Mouse (Mus musculus) lung, postnatal 36 days (tissue): ENCODE data around the gene Cpm.
"Not testable (repeated sequence)": the region's sequence is repeated elsewhere in the genome, so short reads cannot be mapped to it uniquely, and the experiment has no call there.

Experiments
- DNase-seq: peaks from one replicate; pipeline ENCODE4 v3.0.0; 2022; ENCODE audit warnings: mixed read lengths

Cpm gene

GRCm38 (mm10) chr10:117629169-117629971, at the start of gene Cpm:
Cpm (plus strand) TSS chr10:117629500.
- peak; percentile 82 for DNase-seq

GRCm38 (mm10) chr10:117579771-117580284, 49.5 kb upstream of the Cpm start:
- DNase-seq, result no peak

DNA sequence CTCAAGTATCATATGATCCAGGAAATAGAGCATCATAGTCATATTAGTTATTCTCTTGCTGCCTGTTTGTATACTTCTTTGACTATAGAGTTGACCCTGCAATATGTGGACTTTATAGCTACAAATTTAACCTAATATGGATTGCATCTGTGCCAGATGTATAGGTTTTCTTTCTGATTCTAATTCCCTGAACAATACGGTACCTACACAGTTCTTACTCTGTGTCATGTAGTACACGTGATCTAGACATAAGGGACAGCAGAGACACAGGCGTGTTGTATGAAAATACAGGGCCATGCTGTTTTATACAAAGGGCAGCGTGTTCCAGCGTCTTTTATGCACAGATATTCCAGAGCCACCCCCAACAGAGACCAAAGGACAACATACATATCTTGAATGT, 48.9 kb upstream of the Cpm start:
- DNase-seq, result no peak

DNA sequence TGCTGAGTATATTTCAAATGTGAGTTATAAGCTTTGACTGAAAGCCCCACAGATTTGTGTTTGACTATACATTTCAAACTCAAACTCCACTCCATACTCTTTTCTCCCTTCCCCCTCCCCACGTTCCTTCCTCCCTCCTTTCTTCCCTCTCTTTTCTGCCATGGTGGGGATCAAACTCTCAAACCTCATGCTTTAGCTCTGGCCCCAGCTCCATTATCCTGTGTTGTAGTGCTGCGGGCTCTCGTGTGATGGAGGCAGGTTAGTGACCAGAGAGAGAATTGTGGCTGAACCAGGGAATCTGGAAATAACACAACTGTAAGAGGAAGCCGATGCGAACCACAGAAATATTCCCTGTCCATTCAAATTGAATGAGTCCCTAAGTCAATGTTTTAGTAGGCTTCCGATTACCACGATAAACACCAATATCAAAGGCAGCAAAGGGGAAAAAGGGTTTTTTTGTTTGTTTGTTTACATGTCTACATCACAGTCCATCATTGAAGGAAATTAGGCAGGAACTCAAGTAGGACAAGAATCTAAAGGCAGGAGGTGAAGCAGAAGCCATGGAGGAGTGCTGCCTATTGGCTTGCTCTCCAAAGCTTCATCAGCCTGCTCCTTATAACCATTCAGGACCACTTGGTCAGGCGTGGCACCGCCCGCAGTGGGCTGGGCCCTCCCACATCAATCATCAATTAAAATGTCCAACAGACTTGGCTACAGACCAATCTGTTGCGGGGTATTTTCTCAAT, 48.1 kb upstream of the Cpm start:
- no peak for DNase-seq

- no peak for DNase-seq
These were observed 47.6 kb upstream of the Cpm start for GRCm38 (mm10) chr10:117581753-117582062.

GRCm38 (mm10) chr10:117583155-117584061, 45.9 kb upstream of the Cpm start:
- DNase-seq, result no peak

- no peak for DNase-seq
These were observed 45.2 kb upstream of the Cpm start for GRCm38 (mm10) chr10:117584102-117584501.

DNA sequence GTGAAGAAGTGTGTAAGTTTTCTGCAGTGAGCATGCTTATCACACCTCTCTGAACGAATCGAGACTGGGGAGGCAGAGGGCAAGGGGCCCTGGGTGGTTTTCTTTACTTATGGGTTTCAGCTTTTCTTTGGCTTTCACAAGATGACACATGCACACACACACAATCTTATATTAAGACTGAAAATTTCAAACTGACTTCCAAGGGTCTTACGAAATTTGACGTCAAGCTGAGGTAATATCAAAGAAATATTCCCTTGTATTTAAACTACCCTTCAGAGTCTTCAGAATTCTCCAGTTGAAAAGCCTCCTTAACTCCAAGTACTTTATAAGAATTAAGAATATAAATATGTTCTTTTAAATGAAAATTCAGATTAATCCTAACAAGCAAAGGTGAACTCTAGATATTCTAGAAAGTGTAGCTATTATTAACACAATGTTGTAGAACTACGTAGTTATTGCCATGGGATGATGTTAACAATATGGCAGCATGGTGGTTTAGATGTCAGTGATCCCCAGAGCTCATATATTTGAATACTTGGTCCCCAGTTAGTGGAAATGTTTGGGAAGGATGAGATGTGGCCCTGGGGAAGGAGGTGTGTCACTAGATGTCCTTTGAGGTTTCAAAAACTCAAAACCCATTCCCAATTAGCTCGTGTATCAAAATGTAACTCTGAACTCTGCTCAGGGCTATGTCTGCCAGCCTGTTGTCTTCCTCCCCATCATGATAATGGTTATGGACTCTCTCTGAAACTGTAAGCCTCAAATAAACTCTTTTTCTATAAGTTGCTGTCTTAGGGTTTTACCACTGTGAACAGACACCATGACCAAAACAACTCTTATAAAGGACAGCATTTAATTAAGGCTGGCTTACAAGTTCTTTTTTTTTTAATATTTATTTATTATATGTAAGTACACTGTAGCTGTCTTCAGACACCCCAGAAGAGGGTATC, 44.5 kb upstream of the Cpm start:
- no peak for DNase-seq

DNA sequence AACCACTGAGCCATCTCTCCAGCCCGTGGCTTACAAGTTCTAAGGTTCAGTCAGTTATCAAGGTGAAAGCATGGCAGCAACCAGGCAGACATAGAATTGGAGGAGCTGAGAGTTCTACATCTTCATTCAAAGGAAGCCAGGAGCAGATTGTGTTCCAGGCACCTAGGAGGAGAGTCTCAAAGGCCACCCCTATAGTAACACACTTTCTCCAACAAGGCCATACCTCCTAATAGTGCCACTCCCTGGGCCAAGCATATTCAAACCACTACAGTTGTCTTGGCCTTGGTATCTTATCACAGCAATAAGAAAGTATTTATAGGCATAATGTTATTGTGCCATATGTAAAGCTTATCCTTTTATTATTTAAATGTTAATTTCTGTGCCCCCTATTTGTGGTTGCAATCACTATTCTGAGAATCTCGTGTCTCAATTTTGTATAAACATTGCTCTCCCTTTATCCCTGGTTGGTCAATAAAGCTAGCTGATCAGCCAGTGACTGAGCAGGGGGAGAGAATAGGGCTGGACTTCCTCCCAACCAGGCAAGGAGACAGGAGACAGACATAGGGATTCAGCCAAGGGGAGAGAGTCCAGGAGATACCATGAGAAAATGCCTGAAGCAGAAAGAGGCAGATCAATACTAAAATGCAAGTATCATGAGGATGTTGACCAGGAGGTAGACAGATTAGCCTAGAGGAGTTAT, 43.5 kb upstream of the Cpm start:
- DNase-seq, result no peak

DNA sequence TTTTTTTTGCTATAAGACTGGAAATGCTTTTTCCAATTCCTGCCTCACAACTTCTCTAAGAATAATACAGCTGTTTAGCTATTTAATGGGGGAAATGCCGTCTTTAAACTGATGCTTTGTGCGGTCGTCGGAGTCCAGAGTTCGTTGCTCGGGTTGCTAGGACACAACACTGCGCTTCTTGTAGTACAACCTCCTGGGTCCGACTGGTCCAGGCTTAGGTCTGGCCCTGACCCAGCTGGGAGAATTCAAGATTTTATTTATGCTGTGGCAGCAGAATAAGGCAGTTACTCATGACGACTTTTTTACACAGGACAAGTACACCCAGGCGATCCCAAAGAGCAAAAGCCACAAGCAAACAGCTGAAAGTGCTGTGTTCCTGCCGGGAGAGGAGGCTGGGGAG, 42.4 kb upstream of the Cpm start:
- no peak for DNase-seq

- no peak for DNase-seq
These were observed 42.0 kb upstream of the Cpm start for GRCm38 (mm10) chr10:117587335-117587734.

DNA sequence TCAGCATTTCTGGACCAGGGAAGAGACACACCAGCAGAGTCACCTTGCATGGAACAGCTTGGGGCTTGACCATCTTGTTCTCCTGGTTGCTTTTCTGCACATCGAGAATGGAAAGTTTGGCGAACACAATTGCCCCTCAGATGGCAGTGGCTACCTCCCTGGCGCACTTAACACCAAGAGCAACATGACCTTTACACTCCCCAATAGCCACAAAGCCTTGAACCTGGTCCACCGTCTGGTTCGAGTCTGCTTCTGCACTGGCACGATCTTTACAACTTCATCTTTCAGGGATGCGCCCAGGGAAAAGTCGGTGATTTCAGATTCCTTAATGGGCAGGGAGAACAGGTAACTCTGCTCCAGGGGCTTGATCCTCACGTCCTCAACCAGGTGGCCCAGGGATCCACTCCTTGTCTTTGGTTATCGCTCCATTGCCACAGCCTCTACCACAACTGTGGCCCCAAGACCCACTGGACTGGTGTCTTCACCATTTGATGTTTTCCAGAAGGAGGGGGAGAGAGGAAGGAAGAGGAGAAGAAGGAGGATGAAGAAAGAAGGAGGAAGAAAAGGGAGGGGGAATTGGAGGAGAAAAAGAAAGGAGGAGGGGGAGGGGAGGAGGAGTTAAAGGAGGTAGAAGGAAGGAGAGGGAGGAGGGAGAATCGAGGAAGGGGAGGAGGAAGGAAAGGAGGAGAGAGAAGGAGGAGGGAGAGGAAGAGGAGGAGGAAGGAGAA, 40.7 kb upstream of the Cpm start:
- not testable (repeated sequence) for DNase-seq

DNA sequence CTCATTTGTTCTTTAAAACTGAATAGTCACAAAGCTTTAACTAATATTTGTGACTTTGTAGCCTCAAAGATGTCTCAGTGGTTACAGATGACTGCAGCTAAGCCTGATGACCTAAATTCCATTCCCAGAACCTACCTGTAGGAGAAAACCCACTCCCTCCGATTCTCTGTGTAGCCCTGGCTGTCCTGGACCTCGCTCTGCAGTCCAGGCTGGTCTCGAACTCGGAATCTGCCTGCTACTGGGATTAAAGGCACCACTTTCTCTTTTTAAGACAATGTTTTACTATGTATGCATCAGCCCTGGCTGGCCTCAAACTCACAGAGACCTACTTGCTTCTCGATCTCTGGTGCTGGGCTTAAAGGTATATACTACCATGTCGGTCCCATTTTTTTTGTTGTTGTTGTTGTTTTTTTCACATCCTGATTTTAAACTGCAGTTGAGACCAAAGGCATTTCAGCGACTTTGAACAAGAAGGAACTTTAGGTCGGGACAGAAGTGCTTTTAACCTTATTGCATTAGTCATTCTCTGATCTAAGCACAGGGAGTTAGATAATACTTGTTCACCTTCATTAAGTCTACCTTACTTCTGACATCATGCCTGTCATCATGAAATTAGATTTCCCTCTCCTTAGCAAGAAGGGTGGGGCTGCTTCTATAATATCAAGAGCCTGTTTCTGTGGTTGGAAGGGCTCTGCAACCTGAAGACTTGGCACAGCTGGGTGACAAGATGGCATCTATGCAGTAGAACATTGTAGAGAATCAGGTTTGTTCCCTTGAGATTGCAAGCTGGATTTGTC, 40.0 kb upstream of the Cpm start:
- no peak for DNase-seq

DNA sequence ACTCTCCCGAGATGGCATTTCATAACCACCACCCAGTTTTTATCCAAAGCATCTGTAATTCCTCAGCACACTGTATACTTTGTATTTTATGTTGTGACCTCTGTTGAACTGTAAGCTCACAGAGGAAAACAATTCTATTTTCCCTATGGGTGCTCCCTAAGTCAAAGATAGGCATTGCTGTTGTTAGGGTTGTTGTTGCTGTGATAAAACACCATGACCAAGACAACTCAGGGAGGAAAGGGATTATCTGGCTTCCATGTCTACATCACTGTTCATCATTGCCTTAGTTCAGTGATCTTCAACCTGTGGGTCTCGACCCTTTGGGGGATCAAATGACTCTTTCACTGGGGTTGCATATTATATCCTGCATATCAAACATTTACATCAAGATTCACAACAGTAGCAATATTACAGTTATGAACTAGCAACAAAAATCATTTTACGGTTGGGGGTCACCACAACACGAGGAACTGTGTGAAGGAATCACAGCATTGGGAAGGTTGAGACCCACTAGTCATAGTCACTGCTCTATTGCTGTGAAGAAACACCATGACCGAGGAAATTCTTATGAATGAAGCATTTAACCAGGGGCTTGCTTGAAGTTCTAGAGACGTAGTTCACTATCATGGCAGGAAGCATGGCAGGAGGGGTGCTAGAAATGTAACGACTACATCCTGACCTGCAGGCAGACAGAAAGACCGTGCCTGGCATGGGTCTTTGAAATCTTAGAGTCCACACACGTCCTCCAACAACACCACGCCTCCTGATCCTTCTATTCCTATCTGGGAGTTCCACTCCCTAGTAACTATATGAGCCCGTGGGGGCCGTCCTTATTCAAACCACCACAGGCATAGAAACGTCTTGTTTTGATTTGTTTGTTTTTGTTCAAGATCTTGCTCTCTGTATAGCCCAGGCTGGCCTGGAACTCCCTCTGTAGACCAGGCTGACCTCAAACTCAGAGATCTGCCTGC, 38.7 kb upstream of the Cpm start:
- no peak for DNase-seq

- DNase-seq, result no peak
These were observed 37.5 kb upstream of the Cpm start for GRCm38 (mm10) chr10:117591766-117592165.

GRCm38 (mm10) chr10:117592306-117593040, 36.8 kb upstream of the Cpm start:
- no peak for DNase-seq

DNA sequence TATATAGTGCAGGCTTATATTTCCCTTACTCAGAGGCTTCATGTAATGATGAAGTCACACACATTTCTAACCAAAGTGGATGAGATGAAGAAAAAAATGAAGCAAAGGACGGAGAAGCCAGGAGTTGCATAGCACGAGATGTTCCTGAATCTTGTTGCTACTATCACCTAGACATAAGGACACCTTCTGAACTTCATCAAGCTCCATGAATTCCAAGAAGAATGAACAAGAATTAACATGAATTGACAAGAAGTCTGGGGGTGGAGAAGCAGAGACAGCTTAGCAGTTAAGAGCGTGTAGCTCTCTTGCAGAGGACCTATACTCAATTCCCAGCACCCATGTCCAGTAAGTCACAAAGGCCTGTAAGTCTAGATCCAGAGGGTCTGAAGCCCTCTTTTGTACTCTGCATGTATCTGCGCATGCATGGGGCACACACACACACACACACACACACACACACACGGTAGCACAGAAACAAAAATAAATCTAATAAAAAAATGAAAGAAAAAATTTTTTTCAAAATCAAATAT, 36.2 kb upstream of the Cpm start:
- DNase-seq, result no peak
